Mouse (Mus musculus) olfactory bulb, adult 2 months (tissue): Measurements from ENCODE around the gene Plekhh2. TPM values are rescaled to one million over a fixed set of nuclear protein-coding genes. Genes with fewer than 3 reads are reported as not detected.

ENCODE experiments used
- H3K27ac ChIP-seq: fragments of 200-500 bp; 2 replicates; pipeline ENCODE4 v1.5.1; 2012; ENCODE audit warnings: low read depth, low read length; ENCODE audit not compliant: insufficient read depth
- H3K4me1 ChIP-seq: fragments of 200-500 bp; 2 replicates; pipeline ENCODE4 v1.6.1; 2012; ENCODE audit warnings: low read length; ENCODE audit not compliant: control insufficient read depth, insufficient read depth
- H3K4me3 ChIP-seq: fragments of 200-500 bp; 2 replicates; pipeline ENCODE4 v1.5.1; 2012; ENCODE audit warnings: mild to moderate bottlenecking, low read depth, low read length, moderate library complexity; ENCODE audit not compliant: insufficient read depth
- CTCF ChIP-seq: fragments of 200-500 bp; IDR thresholded peaks from 2 replicates; pipeline ENCODE4 v1.5.1; 2012; ENCODE audit warnings: low read depth, mild to moderate bottlenecking, low read length, moderate library complexity; ENCODE audit not compliant: insufficient read depth
- POLR2A ChIP-seq: fragments of 200-500 bp; IDR thresholded peaks from 2 replicates; pipeline ENCODE4 v1.6.1; 2012; ENCODE audit warnings: mild to moderate bottlenecking, low read depth, low read length, moderate library complexity; ENCODE audit not compliant: insufficient read depth
- WGBS: fragments of 180-500 bp; shearing (Covaris S2); methylation state at CpG from one replicate; pipeline ENCODE4 v1.1.7; 2018; 5-methylcytosine and 5-hydroxymethylcytosine counted together
- polyA plus RNA-seq: library from polyadenylated mRNA; stranded (reverse); fragments of >200 nt; gene quantifications from 2 replicates; pipeline ENCODE4 v1.2.4, GENCODE M21; 2012; ENCODE audit warnings: low replicate concordance; ENCODE audit not compliant: missing spikeins, insufficient read depth, insufficient read length

The Plekhh2 gene
- polyA plus RNA-seq, 1 experiment = not detected

DNA sequence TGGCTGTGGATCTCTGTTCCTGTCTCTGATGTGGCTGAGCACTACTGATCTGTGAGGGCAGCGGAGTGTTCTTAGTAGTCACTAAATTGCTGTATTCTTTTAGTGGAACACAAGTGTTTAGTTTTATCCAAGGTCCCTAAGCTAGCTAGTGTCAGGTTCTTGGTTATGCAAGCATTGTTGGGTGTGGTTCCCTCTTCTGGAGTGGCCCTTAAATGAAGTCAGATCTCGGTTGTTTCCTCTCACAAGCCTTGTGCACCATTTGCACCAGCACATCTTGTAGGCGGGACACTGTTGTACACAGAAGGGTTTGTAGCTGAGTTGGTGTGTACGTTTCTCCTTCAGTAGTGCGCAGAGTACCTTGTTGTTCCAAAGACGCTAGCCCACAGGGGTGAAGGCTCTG, 126.3 kb downstream of the Plekhh2 start:
- H3K4me3 ChIP-seq = no peak overlapping the region
- H3K4me1 ChIP-seq = no peaks in the 10 kb centered on the region
- no peak overlapping the region for H3K27ac ChIP-seq
- TF ChIP-seq POLR2A (no peak), CTCF (no peak)
- 95% methylated on average over 6 of the region's 6 CpGs for WGBS

DNA sequence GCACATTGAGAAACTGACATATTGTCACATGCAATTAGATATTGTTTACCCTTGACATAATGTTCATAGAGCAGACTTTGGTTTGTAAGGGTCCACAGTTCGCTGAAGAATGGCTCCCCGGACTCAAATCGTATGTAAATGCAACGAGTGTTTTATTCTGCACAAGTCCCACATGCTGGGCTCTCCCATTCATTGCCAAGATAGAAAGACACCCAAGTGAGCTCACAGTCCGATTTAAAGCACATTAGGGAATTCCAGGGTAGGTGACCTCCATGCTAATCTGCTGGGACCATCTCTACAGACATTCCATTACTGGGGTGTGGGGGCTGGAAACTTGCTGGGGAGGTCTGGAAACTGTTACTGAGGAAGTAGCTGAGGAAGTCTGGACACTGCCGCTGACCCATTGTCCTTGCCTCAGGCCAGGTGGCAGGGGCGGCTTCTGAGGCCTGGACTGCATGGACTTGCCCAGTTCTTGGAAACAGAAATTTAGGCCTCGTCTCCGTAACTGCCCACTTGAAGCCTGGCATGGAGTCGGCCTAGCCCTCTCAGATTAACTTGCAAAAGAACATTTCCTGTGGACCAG, 128.2 kb downstream of the Plekhh2 start:
- TF ChIP-seq CTCF = no peak
- TF ChIP-seq POLR2A = no peak
- 67% methylated on average over 10 of the region's 10 CpGs for WGBS
- Histone ChIP-seq H3K4me1 (no peaks in the 10 kb centered on the region), H3K4me3 (no peak overlapping the region), H3K27ac (no peak overlapping the region)

DNA sequence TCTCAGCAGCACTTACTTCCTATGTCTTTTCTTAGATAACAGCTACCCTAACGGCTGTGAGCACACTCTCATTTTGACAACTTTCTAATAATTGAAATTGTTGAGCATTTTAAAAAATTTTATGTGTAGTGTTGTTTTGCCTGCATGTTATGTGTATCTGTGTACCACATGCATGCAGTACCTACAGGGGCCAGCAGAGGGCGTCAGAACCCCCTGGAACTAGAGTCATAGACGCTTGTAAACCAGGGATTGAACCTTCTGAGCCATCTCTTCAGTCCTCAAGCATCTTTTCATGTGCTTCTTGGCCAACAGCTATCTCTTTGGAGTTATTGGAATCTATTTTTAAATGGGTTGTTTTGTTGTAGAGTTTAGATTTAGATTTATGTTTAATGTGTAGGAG, 130.2 kb downstream of the Plekhh2 start:
- no peaks in the 10 kb centered on the region for H3K4me1 ChIP-seq
- 53% methylated on average over 3 of the region's 3 CpGs for WGBS
- TF ChIP-seq CTCF (no peak), POLR2A (no peak)
- no peak overlapping the region for H3K4me3 ChIP-seq
- H3K27ac ChIP-seq = no peak overlapping the region

DNA sequence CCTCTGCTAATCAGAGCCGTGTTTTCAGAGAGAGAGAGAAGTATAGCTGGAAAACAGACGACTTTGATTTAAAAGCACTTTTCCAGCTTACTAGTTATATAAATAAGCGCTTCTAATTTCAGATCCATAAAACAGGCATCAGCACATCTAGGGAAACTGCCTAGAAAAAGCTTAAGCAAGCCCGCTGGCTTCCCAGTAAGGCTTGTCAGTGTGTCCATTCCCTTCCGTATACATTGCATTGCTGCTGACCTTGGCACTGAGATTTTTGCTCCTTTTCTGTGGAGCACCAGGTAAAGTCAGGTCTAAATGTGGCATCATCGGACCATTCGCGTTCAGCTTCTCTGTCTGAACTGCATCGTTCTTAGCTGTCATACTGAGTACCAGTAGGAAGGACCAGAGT, 130.6 kb downstream of the Plekhh2 start:
- no peak overlapping the region for H3K4me3 ChIP-seq
- H3K27ac ChIP-seq = no peak overlapping the region
- H3K4me1 ChIP-seq = no peaks in the 10 kb centered on the region
- 85% methylated on average over 9 of the region's 9 CpGs for WGBS
- TF ChIP-seq POLR2A (no peak), CTCF (no peak)

DNA sequence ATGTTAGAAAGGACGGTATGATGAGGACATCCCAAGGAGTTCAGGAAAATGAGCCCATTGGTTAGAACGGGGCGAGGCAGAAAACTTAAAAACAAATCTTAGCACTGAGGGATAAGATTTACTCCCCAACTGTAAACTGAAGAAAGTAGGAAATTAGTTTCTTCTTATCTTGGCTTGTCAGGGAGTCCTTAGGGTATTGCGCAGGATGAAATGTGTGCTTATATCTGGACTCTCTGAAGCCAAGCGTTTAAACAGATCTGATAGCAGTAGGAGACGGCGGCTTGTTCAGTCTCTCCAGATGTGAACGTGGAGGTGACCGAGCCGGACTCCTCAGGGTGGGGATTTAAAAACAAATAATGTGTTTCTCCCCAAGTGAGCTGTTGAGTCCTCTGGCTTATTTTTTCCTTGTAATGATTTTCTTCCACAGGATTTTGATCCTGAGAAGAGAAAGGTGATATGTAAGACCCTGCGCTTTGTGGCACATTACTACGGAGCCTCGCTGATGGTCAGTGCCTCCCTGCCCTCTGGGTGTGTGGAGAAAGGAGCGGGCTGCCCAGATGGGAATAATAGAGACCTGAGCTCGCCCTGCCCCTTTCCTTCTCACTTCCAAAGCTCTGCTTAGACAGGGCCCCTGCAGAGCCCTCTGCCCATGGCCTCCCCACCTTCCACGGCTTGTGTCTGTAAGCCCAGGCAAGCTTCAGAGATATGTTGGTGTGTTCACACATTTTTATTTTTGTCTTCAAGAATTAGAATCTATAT, 132.8 kb downstream of the Plekhh2 start:
- Histone ChIP-seq H3K4me1 (no peaks in the 10 kb centered on the region), H3K4me3 (no peak overlapping the region), H3K27ac (no peak overlapping the region)
- no peak for TF ChIP-seq POLR2A
- TF ChIP-seq CTCF = no peak
- 84% methylated on average over 16 of the region's 16 CpGs for WGBS

DNA sequence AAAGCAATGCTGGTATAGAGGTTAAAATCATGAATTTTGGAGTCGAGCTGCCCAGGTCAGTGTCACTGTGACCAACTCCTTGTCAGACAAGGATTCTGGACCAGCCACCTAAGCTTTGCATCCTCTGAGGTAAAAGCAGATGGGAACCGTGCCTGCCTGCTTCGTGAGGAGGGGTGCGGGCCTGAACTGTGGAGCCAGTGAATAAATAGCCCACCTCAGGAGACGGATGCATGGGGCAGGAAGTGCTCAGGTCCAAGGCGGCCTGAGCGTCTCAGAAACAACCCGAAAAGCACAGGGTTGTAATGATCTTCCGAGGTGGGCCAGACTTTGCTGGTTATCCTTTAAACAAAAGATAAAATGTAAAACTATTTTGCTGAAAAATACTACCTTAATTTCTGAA, 133.4 kb downstream of the Plekhh2 start:
- TF ChIP-seq POLR2A (no peak), CTCF (no peak)
- H3K27ac ChIP-seq = no peak overlapping the region
- no peaks in the 10 kb centered on the region for H3K4me1 ChIP-seq
- no peak overlapping the region for H3K4me3 ChIP-seq
- 69% methylated on average over 9 of the region's 9 CpGs for WGBS

DNA sequence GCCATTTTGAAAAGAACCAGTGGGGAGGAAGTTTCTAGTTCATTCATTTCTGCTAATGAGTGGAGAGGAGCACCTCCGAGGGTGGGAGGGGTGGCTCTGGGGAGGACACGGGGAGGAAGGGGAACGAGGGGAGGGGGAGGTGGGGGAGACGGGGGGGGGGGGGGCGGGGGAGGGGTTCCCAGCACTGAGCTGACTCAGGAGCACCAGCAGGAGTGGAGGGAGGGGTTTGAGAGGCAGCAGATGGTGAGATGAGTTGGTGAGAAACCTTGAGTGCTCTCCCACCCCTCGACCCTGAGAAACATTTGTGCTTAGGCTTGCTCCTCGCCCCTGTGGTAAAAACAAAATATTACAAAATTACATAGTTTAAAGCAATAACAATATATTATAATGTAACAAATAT, 134.2 kb downstream of the Plekhh2 start:
- 26% methylated on average over 3 of the region's 7 CpGs for WGBS
- no peak for TF ChIP-seq POLR2A
- TF ChIP-seq CTCF = no peak

DNA sequence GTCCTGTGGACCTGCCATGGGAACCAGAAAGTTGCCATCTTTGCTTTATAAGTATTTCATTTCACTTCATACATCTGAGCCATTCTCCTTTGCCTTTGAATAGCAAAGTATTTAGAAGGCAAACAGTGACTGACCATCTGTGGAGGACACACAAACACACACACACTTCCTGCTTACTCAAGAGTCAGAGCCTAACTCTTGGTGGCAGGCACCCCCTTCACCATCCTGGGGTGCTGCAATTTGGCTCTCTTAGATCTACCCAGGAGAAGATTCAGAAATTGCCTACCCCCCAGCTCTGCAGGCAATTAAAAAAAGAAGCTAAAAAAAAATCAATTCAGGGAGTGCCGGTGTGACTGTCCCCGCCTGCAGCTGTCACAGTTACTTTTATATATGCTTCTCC, 134.8 kb downstream of the Plekhh2 start:
- no peaks in the 10 kb centered on the region for H3K4me1 ChIP-seq
- no peak for TF ChIP-seq CTCF
- no peak for TF ChIP-seq POLR2A
- no peak overlapping the region for H3K27ac ChIP-seq
- WGBS = 47% methylated on average over 2 of the region's 2 CpGs
- H3K4me3 ChIP-seq = no peak overlapping the region

More for the DNA sequence above, 134.2 kb downstream of the Plekhh2 start:
- no peak overlapping the region for H3K4me3 ChIP-seq
- H3K27ac ChIP-seq = no peak overlapping the region
- H3K4me1 ChIP-seq = no peaks in the 10 kb centered on the region

DNA sequence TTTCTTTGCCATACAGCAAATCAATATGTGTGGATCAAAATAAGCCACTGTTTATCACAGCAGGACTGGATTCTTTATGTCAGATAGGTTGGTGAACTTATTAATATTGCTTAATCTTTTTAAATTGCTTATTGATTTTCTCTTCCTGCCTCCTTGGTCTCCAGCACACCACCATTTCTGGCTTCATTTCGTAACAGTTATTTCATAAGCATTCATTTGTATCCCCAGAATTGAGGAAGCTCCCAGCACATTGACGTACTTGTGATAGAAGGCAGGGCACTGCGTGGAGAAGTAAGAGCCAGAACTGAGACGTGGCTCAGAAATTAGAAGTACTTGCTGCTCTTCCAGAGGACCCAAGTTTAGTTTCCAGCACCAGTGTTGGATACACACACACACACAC, 135.9 kb downstream of the Plekhh2 start:
- no peak for TF ChIP-seq CTCF
- no peak for TF ChIP-seq POLR2A
- H3K27ac ChIP-seq = no peak overlapping the region
- 89% methylated on average over 4 of the region's 4 CpGs for WGBS
- H3K4me1 ChIP-seq = no peaks in the 10 kb centered on the region
- no peak overlapping the region for H3K4me3 ChIP-seq
